Mouse (Mus musculus): ENCODE results near the gene Rassf5. TPM values are rescaled to one million over a fixed set of nuclear protein-coding genes. Genes with fewer than 3 reads are reported as not detected.

Rassf5 gene
- polyA plus RNA-seq, 1 experiment: not detected

DNA sequence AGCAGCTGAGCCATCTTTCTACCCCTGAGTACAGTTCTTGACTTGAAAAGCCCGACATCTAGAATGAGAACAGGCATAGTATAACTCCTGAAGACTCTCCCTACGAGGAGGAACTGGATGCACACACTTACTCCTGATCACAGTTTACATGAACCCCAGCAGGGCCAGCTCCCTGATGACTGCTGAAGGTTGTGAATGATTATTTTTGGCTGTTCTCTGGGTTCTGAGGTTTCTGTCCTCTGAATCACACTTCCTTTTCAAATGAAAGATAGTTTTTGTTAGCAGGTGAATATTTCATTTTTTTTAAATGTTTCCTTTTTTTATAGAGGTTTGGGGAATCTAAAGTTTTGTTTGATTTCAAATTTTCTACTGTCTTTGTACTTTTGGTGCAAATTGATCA lies 103.6 kb downstream of the Rassf5 start:
- no peak for TF ChIP-seq GATA1 (IDR thresholded peaks at IDR 0.05; ENCODE audit: low read length)

DNA sequence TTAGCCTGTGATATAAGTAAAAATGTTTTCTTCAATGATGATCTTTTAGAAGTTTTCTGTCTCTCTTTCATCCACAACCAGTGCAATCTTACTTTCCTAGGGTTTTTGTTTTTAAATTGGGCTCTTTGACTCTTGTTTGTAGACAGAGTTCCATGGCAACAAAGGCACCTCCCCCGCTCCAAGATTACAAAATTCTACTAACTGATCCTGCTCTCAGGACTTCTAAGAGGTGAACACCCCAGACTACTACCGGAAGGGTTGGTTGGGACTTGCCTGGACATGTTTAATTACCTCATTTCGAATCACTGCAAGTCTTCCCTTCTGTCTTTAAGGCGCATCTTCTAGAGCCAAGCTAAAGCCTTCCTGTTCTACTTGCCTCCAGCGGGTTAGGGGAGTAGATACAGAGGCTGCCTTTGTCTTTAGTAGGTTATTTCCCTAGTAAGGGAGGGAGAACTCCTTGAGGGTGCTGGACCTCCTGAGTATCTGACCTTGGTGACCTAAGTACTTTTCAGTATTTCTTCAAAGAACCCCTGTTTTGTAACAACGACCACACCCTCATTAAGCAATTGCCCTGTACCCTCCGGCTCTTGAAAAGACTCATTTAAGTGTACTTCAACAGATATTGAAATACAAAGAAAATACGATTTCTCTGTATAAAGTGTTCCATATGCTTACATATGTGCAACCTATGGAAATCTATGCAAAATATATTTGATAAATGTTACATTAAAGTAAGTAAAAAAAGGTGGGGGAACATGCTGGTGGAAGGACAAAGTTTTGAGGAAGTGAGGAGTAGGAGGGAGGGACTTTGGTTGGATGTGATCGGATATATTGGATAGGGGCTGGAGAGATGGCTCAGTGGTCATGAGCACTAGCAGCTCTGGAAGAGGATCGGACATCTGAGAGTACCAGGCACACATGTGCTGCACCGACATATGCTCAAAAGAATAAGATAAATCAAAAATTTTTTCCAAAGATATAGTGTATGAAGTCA lies 105.7 kb downstream of the Rassf5 start:
- no peak for TF ChIP-seq GATA1 (IDR thresholded peaks at IDR 0.05; ENCODE audit: low read length)

- TF ChIP-seq GATA1 (IDR thresholded peaks at IDR 0.05; ENCODE audit: low read length): no peak
Observed at GRCm38 (mm10) chr1:131138191-131139016, 106.7 kb downstream of the Rassf5 start, which contains the start of gene Dyrk3. Gene Dyrk3, minus strand, starts transcription at chr1:131138340.

DNA sequence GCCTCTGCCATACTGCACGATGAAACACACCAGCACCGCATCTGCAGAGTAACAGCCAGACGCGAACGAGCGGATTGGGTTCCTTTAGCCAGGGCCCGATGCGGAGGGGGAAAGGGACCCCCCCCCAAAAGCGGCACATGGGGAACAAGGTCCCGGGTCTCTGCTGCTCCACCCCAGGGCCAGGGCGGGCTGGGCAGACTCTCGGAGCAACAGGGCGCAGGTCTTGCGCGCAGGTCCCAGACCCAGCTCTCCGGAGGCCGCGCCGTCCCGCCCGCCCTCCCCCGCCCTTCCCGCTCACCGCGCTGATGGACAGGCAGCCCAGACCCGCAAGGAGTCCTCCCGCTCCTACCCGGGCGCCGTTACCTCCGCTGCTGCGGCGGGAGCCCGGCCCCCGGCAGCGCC lies 107.3 kb downstream of the Rassf5 start:
- no peak for TF ChIP-seq GATA1 (IDR thresholded peaks at IDR 0.05; ENCODE audit: low read length)

DNA sequence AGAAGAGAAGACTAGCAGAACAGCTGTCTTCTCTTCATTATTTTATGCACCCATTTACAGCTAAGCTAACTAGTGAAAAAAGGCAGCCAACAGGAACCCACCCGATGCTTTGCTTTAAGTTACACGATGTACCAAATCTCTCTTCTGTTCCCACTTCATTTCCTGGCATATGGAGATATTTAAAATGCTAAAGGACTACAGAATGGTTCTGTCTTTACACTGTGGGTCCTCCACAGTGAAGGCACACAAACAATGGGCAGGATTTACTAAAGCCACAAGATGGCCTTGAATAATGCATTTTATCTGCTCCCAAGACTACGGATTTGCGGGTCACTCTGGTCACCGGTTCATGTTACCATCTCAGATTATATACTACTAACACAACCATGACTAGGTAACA lies 107.9 kb downstream of the Rassf5 start:
- no peak for TF ChIP-seq GATA1 (IDR thresholded peaks at IDR 0.05; ENCODE audit: low read length)

DNA sequence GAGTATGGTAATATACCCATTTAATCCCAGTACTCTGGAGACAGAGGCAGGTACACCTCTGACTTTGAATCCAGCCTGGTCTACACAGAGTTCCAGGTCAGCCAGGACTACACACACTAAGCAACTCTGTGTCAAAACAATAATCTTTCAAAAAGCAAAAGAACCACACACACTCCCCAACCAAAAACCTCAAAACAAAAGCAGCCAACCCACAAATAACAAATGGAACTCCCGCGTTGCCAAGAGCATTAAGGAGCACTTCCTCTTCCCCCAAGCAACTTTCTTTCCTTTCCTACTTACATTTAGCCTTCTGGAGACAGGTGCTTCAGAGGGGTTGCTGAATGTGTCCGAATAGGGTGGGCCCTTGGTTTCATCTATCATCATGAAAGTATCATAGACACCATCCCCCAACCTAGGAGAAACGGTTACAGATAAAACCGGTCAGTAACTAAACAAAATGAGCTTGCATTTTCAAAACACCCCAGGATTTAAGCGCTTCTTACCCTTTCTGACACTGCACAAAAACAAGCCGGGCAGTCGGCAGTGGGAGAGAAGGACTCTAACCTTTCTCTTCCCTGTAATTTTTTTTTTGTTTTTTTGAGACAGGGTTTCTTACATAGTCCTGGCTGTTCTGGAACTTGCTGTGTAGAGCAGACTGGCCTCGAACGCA lies 109.0 kb downstream of the Rassf5 start:
- TF ChIP-seq GATA1 (IDR thresholded peaks at IDR 0.05; ENCODE audit: low read length): no peak

DNA sequence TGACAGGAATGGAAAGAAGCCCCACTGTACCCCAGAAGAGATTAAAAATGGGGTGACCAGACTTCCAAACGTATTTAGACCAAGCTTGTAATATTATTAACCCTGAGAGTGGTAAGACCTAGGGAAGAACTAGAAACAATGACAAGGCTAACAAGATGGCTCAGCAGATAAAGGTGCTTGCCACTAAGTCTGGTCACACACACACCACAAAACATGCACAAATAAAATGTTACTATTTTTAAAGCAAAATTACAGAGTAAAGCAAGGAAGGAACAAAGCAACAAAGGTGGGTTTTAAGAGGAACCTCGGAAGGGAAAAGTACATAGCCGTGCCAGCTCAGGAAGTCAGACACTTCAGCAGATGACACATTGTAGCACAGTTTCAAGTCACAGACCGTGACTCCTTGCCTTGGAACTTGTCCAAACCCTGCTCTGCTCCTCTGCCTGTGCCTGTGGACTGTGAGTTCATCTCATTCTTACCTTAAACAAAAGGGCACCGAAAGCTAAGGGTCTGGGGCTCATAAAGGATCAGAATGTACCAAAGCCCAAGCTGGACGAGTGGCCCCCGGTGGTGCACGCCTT lies 110.0 kb downstream of the Rassf5 start:
- no peak for TF ChIP-seq GATA1 (IDR thresholded peaks at IDR 0.05; ENCODE audit: low read length)

DNA sequence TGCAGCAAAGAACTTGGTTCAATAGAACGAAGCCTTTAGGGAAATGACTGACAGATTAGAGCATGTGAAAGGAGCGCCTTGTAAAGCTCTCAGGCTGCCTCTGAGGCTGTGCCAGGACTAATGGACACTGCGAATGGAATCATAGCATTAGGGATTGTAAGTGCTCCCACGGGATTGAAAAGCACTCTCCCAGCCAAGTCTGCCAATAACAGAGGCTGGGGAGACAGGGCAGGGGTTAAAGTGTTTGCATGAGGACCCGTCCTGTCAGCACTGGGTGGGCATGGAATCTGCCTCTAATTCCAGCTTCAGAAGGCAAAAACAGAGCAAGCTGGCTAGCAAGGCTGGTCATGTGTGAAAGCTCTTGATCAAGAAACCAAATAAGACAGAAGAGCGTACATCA lies 110.8 kb downstream of the Rassf5 start:
- TF ChIP-seq GATA1 (IDR thresholded peaks at IDR 0.05; ENCODE audit: low read length): no peak

Other genes starting within 250 kb of the Rassf5 start
- not detected in 2 replicates for gene Il10, start 225.4 kb downstream of the Rassf5 start, polyA plus RNA-seq (2012)
- 32.0 and 39.9 TPM in 2 replicates for gene Mapkapk2, start 147.4 kb downstream of the Rassf5 start, polyA plus RNA-seq (2012)
- 26.5 and 36.1 TPM in 2 replicates for gene Dyrk3, start 106.9 kb downstream of the Rassf5 start, polyA plus RNA-seq (2012)
- 47.1 and 57.8 TPM in 2 replicates for gene Eif2d, start 92.1 kb downstream of the Rassf5 start, polyA plus RNA-seq (2012)
- 0.31 and 0.37 TPM in 2 replicates for gene Ikbke, start 34.3 kb upstream of the Rassf5 start, polyA plus RNA-seq (2012)